Mouse (Mus musculus) CD4-positive naive resting alpha-beta T cell, adult 57 days (primary cell): Measurements from ENCODE around the gene Grb2. TPM values are rescaled to one million over a fixed set of nuclear protein-coding genes. Genes with fewer than 3 reads are reported as not detected.

ENCODE experiments used
- total RNA-seq: library from RNA; stranded (reverse); gene quantifications from one replicate; pipeline ENCODE4 v1.2.4, GENCODE M21; 2023

The Grb2 gene
- 156 TPM for total RNA-seq

GRCm38 (mm10) chr11:115708209-115708876 is at the start of gene Grb2:
TSS of gene Grb2 (minus strand) at chr11:115708597.

DNA sequence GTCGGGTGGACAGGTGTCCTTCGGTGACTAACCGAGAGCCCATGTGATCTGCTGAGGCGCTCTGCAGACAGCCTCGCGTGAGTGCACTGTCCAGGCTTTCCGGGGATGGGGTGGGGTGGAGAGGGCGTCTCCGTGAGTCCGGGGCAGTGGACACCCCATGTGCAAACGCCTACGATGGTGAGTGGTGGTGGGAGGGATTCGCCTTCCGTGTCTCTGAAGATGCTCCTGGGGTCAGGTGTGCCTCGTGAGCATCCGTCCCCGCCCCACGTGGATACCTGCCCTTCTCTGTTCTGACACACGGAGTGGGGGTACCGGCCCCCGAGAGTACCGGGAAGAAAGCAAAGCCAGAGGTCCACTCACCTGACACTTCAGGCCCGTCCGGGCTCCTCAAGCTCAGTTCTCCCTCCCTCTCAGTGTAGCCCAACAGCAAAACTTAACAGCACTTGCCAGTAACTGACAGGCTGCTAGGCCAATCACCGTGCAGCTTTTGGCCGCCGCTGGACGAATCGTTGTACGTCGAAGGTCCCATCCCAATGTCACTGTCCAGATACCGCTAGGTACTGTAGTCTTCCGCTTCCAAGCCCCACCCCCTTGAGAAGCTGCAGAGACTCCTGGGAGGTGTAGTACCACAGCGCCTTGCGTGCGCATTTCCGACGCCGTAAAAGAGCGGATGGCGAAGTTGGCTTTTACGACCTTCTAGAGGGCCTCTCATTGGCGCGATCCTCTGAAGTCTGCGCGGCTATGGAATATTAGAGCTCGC is 80.5 kb downstream of the Grb2 start, which contains the start of gene Slc25a19:
Gene Slc25a19, minus strand, starts transcription at position 591 of the 760 bp plus-strand sequence.

DNA sequence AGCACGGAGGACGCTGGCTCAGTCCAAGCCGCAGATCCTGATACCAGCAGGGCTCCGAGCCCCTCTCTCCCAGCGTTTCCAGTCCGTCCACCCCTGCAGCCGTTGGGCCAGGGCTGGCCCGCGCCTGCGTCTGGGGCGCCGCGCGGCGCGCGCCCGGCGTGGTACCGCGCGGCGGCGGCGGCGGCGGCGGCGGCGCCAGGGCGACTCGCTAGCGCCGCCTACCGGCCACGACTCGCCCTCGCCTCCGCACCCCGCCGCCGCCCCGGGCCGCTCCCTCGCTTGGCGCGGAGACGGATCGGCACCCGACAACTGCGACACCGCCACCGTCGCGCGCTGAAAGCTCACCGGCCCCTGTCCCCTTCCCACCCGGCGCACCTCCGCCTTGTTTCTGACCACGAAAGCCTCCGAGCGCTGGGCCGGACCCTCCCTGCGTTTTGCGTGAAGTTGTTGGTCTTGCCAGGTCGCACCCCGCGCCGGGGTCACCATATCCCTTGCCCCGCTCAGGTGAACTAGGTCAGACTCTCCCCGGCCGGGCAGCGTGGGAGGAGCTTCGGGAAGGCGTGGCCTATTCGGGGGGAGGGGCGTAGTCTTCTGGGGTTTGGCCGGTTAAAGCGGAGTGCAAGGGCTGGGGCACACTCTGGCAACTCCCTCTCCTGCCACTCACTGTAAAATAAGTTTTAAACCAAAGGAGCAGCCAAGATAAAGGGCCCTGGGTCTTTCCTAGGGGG is 95.8 kb downstream of the Grb2 start, which contains the start of gene Mif4gd:
Gene Mif4gd, minus strand, starts transcription at position 560 of the 728 bp plus-strand sequence.

DNA sequence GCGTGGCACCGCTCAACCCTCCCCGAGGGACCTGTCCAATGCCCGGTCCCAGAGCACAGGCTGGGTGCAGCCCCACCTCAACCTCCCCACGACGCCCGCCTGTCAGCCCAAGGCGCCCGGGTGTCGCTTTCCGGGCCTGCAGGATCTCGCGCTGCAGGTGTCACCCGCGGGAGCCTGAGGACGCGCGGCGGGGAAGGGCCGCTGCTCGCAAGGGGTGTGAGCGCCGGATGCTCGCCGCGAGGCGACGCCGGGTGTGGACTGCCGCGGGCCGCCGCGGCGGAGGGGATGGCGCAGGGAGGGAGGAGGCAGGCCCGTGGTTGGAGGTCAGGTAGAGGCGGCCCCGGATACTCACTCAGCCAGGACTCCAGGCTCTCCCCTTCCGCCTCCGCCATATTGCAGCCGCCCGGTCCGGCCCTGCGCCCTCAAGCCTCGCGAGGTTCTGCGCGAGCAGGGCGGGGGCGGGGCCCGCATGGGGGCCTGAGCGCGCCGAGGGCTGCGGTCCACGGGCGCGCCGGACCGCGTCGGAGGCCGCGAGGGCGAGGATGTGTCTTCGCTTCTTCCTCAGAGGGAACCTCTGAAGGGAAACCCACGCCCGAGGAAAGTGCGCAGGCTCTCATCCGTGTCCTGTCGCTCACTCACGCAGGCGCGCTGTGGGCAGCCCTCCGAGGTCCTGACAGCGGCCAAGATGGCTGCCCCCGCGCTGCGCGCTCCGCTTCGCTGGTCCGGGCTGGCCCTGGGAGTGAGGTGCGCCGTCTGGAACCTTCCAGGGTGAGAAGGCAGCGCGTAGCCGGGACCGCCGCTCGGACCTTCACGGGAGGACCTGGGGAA is 104.7 kb downstream of the Grb2 start, which contains the start of the genes Mrps7 and Gga3:
Gene Mrps7, plus strand, starts transcription at position 450 of the 828 bp plus-strand sequence.
Gene Gga3, minus strand, starts transcription at position 576 of the 828 bp plus-strand sequence.

Other genes with a start within 250 kb of the Grb2 start
- 20.0 TPM for gene Slc16a5, start 246.1 kb downstream of the Grb2 start, total RNA-seq
- gene Armc7, start 232.9 kb downstream of the Grb2 start, total RNA-seq, result 29.3 TPM
- gene Nt5c, start 216.7 kb downstream of the Grb2 start, total RNA-seq, result 114 TPM
- 166 TPM for gene Jpt1, start 194.2 kb downstream of the Grb2 start, total RNA-seq
- 212 TPM for gene Sumo2, start 172.3 kb downstream of the Grb2 start, total RNA-seq
- 61.5 TPM for gene Nup85, start 144.2 kb downstream of the Grb2 start, total RNA-seq
- gene Mrps7, start 104.7 kb downstream of the Grb2 start, total RNA-seq, result 23.9 TPM
- gene Gga3, start 104.5 kb downstream of the Grb2 start, total RNA-seq, result 117 TPM
- 79.5 TPM for gene Mif4gd, start 95.6 kb downstream of the Grb2 start, total RNA-seq
- gene Slc25a19, start 80.3 kb downstream of the Grb2 start, total RNA-seq, result 49.7 TPM
- 71.8 TPM for gene Tmem94, start 56.8 kb upstream of the Grb2 start, total RNA-seq
- gene Caskin2, start 105.0 kb upstream of the Grb2 start, total RNA-seq, result 2.3 TPM
- gene Tsen54, start 106.1 kb upstream of the Grb2 start, total RNA-seq, result 18.7 TPM
- 25.2 TPM for gene Llgl2, start 115.5 kb upstream of the Grb2 start, total RNA-seq
- gene Myo15b, start 149.8 kb upstream of the Grb2 start, total RNA-seq, result not detected
- not detected for gene Smim5, start 191.4 kb upstream of the Grb2 start, total RNA-seq
- not detected for gene Smim6, start 203.4 kb upstream of the Grb2 start, total RNA-seq
- 33.5 TPM for gene Sap30bp, start 224.7 kb upstream of the Grb2 start, total RNA-seq
- gene Recql5, start 224.9 kb upstream of the Grb2 start, total RNA-seq, result 20.7 TPM